Mouse (Mus musculus) kidney, postnatal 10 days (tissue): ENCODE results near the gene Cubn.
A peak's percentile ranks its signal among the peaks of the same experiment; 100 is the strongest.

Source experiments
- DNase-seq: peaks from one replicate; pipeline ENCODE4 v3.0.0; 2021; ENCODE audit warnings: mixed read lengths

Cubn gene

DNA sequence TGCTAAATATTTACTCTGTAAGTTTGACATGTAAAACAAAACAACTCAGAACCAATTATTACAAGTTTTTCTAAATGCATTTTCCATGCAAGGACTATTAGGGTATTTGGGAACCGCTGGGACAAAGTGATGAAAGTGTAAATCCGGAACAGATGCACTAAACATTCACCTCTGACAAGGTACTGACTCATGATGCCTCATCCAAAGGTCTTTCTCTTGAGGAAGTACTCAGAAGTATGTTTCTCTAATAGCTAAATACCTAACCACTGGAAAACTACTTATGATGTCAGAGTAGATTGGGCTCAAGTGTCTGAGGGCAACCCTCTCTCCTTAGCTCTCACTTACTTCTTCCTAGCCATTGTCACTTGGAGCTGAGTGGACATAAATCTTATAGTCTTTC lies 10.9 kb downstream of the Cubn start:
- no peak for DNase-seq

DNA sequence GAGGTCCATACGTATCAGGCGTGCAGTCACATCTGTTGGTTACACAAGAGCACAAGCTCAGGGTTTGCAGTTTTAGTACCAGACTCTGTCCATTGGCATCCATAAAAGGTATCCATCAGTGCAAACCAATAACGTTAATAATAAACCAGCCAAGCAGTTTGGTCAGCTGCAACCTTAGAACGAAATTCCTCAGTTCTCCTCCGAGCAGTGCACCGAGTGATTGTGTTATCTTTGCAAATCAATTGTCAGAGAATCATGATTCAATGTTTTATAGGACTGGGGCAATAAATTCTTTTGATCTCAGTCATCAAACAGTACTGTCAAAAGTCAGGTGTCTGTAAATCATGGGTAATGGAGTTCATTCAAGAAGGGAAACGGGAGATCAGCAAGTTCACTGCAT lies 12.4 kb downstream of the Cubn start:
- DNase-seq, result no peak

DNA sequence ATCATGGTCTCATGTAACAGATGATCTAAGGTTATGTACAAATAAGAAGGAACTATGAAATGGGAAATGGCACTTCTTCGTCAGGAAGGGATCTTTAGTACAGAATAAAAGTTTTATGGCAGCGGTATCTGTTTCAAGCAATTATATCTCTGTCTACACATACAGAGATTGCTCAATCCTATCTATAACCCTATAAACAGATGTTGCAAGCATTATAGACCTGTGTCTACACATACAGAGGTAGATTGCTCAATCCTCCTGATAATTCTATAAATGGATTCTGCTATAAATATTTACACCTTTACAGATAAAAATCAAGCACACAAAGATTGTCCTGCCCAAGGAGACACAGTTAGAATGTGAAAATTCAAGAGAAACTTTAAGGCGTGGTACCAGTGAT lies 21.5 kb downstream of the Cubn start:
- no peak for DNase-seq

DNA sequence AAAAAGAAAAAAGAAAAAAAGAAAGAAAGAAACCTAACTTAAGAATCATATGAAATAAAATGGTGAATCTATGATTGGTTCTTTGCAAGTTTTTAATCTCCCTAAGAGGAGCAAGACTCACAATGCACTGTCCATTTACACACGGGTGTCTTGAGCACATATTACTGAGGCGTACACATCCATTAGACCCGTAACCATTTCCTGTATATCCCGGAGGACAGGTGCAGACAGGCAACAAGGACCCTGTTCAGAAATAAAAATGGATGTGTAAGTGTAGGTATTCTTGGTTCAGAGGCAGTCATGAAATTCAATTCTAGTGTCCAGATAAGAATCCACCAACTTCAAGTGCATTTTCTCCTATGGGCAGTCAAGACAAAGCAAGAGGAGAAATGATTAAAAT lies 22.0 kb downstream of the Cubn start:
- DNase-seq, result no peak

DNA sequence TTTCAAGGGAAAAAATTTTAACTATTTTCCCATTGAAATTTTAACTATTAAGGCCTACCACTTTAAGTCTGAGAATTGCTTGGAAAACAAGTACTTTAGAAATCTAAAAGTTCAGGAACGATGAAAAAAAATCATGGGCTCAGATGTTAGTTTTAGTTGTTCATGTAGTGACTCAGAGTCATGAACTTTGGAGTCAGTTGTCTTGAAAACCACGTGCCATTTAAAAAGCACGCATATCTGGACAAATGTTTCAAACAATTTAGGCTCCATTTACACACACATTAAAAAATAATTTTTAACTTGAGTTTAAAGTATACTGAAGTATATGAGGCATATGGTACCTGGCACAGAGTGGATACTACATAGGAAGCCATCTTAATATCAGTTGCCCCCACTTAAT lies 24.9 kb downstream of the Cubn start:
- no peak for DNase-seq

DNA sequence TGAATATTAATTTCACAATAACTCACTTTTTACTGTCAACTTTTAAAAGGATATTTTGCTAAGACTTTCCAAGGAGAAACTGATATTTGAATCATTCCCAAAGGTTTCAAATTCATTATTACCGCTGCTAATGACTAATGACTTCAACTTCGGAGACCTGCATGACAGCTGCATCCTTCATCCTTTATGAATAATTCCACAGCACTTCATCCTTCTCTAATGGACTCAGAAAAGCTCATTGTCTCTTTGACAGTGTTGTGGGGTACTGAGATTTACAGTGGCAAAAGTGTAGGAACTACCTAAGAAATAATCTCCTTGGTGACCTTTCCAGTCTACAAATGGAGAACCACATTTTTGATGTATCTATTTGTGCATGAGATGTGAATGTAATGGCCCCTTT lies 33.5 kb downstream of the Cubn start:
- no peak for DNase-seq

DNA sequence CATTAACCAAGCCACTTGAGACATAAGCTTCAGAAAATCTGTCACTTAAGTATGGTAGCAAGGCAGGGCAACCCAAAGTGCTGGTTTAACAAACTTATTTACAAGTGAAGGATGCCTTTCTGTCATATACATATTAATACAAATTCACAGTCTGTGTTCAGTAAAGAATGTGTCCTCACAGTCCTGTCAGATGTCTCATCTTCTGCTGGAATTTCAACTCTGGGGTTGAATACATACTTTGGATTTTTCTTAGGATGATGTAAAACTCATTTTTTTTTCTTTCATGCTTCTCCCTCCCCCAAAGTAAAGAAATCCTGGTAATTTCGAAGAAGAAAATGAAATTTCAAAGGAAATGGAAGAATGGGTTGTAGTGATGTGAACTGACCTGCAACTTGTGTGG lies 34.8 kb downstream of the Cubn start:
- DNase-seq, result no peak

DNA sequence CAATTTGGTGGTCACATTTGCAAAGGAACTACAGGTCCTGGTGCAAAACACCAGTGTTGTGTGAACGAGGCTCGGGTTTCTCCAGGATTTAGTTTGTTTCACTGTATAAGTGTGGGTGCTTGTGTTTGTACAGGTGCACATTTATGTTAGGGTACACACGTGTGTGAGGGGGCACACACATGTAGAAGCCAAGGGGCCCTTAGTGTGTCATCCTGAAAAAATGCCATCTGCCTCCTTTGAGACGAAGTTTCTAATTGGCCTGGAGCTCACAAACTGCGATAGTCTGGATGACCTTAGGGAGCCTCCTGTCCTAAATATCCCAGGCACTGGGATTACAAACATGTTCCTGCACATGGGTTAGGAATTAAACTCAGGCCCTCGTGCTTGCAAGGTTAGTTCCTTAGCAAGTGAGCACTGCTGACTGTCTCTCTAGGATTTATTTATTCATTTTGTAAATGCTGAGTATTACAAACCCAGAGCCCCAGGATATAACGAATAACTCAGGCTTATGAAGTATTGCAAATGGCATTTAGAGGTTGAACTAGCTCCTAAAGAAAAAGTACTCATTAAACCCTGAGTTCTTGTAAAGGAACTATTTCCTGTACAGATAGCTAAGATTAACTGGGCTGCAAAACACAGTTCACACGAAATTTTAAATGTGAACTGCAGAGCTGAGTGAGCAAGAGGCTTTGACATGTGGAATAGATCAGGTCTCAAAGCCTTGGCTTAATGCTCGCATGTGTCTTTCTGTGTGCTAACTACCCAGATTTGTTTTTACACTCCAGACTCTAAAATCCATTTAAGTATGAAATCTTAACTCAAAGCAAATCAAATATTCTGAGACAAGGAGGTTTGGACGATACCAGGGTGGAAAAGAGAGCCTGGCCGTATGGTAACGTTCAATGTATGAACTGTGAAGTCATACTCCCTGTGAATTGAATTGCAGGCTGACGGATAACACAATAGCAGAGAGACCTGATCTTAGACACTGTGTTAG lies 39.8 kb downstream of the Cubn start:
- no peak for DNase-seq

DNA sequence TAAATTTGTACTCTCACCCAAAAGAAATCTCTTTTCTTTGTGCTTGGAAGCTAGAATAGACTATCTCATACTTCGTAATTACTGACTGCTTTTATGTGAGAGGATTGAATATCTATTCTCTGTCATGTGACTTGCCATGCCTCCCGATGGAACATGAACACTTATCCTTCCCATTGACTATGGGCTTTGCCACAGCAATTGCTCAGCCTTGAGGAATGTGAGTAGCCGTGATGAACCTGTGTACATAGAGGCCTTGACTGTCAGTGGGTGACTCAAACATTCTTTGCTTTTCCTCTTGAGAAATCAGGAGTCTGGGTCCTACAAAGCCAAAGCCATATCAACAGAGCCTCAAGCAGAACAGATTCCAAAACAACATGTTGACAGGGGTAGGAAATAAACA lies 40.7 kb downstream of the Cubn start:
- DNase-seq, result no peak

DNA sequence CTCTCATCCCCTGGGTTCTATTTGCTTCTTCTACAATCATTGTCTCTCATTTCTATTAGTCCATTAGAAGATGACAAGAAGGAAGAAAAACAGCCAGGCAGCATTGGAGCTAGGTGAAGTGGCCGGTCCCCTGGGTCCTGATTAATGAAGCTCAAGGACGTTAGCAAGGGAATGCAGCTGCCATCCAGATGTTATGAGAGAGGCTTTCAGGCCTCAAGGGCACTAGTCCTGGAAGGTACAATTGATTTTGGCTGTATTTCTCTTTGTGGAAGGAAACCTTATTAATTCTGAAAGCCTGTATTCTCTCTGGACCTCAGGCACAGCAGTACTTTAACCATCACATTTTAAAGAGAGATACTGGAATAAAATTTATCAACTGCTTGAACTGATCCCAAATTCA lies 41.1 kb downstream of the Cubn start:
- no peak for DNase-seq

DNA sequence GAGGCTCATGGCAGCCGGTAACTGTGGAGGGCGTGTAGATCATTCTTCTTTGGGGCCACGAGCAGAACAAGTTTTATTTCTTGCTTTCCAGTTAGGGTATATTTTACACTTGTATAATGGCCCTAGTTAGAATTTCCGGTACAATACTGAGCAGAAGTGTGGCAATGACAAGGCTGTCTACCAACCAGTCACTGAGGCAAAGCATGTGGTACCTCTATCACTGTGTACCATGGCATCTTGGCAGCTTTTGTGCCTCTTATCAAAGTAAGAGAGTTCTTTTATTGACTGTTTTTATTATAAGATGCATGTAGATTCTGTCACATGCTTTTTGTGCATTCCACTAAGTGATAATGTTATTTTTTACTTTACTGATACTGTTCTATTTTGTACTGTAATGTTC lies 46.5 kb downstream of the Cubn start:
- DNase-seq, result no peak

DNA sequence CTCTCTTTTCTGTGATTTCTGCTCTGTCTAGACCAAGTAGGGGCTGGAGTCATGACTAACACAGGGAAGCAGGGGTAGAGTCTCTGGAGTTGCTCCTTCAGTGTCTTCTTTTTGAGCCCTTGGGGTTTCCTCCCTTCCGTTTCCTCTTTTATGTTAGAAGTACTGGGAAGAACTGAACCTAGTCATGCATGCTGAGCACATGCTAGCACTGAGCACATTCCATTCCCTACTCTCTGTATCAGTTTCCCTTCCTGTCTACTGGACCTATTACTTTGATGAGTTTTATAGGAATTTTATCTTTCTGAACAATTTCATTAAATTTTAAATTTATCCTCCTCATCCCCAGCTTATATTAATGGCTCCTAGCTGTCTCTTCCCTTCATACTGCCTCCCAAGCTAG lies 52.6 kb downstream of the Cubn start:
- no peak for DNase-seq

DNA sequence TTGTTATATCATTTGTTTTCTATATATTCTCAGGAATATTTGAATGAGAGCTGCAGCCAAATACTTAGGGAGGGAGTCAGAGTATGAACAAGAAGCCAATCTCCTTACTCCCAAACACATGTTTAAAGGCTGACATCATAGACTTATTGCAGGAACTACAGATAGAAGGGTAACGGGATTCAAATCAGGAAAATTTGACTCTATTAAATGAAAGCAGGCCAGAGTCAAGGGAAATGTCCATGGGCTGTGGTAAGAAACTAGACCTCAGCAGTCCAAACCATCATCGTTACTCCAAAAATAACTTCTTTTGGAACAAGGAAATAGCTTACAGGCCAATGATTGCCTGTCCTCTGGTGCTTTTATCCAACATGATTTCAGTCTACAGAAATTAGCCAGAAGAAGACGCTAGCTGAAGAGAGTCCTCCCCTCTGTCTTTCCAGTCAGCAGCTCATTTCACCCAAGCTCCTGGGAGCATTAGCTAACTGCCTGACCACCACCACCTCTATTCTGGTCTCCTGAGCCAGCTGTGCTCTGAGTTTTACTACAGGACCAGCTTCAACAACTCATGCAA lies 53.3 kb downstream of the Cubn start:
- DNase-seq, result no peak

DNA sequence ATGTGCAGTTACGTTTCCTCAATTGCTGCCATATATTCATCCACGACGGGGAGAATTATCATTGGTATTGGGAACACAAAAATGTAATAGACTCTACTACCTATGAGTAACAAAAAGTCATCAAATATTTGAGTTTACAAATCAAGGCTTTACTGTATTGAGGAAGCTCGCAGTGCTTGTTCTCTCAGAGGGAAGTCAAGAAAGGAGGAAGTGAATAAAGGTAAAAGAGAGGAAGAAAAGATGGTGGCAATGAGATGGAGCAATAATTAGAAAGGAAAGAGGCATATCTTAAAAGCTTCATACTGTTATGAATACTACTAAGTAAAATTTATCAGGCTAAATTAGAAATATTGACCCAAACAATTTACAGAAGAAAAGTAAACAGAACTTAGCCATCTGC lies 59.6 kb downstream of the Cubn start:
- no peak for DNase-seq

DNA sequence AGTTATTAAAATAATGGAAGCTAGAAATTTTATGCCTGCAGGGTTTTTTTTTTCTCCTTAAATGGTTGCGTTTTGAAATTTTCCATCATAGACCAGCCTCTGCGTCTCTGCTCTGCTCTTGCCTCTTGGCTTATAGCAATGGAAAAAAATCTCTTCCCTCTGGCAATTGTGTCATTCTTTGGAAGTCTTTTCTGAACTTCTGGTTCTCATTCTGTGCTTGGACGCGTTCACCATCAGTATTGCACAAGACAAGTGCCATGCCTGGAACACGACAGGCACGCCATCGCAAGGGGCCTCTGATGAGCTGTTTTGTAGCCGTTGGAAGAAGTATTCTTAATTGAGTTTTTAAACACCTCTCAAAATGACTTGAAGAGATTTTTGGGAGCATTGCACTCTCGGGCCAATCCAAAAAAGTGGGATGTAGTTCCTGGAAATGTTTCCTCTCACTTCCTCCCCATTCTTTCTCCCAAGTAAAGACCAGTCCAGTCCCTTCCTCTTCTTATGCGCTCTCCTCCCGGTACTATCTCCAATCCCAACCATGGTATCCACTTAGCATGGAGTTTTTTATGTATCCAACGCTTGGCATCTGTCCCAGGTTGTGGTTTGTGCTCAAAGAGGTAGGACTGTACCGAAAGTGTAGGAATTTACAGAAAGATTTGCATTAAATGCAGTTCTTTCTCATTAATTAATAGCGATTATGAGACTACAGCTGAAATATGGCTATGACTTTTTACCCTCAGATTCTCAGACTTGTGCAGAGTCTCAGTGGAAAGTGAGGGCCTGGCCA lies 69.4 kb downstream of the Cubn start:
- no peak for DNase-seq

DNA sequence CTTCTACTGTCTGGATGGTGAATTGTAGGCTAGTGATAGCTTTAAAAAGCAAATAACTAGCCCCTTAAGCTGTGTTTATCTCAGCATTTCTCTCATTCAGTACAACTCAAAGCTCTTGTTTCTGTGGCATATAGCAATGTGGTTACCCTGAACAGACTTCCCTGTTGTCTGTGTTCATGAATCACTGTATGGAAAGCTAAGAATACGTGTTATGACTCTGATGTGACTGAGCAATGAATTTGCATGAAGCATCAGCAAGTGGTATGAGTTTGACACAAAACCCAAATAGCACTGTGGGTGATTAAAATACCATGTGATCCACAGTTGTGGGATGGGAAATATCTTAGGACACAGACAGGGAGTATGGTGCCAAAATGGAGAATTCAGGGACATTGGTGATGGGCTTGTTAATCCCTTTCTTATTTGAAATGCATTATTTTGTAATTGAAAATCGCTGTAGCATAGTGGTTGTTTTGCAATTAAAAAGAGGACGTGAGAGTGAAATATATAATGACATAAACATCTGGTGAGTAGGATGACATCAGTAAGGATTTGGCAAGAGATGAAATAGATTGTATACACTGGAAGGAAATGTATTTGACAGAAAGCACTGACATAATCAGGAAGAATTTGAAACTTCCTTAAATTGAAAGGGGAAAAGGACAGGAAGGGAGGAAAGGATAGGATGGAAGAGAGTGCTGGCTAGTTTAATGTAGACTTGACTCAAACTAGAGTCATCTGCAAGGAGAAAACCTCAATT lies 74.7 kb downstream of the Cubn start:
- no peak for DNase-seq

DNA sequence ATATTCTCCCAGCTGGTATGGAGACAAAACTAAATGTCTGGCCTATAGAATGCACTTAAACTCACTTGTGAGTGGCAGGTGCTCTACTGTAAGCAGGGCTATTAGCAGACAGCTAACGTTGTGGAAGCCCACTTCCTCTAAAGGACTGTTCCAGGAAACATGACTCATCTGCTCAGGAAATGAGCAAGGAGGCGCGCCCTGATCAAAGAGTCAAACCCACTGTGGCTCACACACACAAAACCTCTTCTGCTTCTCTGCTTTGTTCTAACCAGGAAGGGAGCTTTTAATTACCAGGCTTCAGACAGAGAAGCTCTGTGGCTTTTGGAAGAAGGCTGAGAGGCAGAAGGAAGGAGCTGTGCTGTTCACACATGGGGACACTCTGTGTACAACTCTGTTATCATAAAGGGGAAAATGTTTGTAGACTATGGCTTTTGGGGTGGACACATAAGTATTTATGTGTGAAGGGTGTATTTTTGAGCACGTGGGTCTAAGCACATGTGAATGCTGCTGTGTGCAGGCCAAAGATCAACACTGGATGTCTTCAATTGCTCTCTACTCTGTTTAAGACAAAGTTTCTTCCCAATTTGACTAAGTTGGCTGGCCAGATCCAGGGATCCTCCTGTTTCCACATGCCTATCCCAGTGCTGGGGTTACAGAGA lies 78.0 kb downstream of the Cubn start:
- DNase-seq, result peak; percentile 52

DNA sequence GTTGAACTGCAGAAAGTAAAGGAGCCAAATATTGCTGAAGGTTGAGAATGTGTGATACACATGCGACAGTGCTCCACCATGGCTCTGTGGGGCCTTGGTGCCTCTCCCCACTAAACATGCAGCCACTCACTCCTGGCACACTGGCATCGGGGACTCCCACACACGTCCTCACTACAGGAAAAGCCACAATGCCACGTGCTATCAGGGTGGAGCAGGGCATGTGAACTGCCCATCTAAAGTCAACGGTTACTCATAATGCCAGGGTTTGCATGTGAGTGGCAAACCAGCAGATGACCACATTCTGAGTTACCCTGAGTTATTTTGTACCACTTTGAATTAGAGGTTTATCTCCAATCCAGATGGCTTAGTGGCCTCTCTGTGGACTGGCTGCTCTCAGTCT lies 81.0 kb downstream of the Cubn start:
- no peak for DNase-seq

DNA sequence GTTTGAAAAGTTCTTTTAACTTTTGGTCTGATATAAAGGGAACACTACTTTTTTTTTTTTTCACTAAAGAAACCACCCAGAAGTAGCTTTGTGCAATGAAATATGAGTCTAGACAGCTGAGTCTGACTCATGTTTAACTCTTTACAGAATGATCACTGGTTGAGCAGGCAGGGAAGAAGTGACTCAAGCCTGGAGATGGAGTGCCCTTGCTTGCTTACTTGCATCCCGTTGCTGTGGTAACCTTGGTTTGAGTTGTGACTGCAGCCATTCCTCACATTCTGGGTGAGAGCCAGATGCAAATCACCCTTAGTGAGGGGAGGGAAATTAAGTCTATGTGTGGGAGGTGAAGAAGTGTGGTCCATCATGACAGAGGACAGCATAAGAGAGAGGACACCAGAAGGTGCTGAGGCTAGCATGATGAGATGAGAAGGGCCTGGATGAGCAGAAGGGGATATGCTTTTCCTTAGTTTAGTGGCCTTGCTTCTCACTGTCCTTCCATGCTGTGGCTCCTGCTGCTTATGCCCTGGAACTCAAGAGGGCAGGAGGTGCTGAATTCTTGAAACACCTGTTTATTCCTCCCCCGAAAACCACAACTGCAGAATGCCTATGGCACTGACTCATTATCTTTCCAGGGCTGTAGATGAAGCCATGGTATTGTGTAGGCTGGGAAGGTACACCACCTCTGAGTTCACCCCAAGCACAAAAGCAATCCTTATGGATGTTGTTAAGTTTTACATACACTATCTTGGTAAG lies 81.7 kb downstream of the Cubn start:
- no peak for DNase-seq

DNA sequence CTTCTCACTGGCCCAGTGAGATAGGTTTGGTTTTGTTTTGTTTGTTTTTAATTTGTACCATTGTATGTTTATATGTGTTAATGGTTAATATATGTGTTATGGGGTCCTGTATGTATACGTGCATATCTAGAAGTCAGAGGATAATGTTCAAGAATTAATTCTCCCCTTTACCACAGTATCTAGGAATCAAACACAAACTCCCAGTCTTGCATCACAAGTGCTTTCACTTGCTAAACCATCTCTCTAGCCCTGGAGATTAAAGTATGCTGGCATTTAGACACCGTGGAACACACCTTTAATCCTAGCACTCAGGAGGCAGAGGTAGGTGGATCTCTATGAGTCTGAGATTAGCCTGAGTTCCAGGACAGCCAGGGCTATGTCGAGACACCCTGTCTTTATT lies 83.3 kb downstream of the Cubn start:
- no peak for DNase-seq

DNA sequence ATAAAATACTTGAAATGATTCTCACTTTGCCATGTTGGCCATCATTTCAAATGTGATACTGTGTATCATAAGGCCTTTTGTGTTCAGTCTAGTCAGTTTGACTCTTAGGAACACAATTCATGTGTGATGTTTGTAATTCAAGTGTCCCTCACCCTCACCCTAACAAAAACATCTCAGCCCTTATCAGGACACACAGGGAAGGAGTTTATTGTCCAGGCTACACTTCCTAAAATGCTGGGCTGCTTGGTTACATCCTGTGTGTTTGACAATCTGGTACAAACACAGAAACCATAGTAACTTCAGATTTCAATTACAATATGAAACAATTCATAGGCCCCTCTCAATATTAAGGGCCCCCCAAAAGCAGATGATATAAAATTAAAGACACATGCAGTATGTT lies 83.9 kb downstream of the Cubn start:
- no peak for DNase-seq

DNA sequence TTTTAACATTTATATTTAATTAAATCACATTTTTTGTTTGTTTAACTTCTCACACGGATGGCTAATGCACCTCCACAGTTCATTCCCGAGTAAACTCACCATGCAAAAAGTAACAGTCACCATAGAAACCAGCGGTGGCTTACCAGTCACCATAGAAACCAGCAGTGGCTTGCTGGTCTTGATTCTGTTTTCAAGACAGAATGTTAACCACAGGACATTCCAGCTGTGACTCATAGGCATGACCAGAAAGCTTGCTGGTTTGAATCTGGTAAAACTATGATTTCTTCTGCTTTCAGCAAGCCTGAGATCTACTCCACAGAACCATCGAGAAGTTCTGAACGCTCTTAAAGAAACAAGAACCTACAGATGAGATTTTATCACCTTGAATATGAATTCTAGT lies 84.3 kb downstream of the Cubn start:
- DNase-seq, result no peak
